Mouse (Mus musculus): ENCODE measurements around the gene Aars2. TPM values are rescaled to one million over a fixed set of nuclear protein-coding genes. Genes with fewer than 3 reads are reported as not detected.
A peak's percentile ranks its signal among the peaks of the same experiment; 100 is the strongest.

Aars2 gene
- polyA plus RNA-seq, 1 experiment from 2014 or later, result 5.7 TPM

GRCm38 (mm10) chr17:45466701-45467100 lies 39.9 kb upstream of the Aars2 start:
- TF ChIP-seq CTCF (IDR thresholded peaks at IDR 0.05; ENCODE audit: low read depth) (peak; percentile 9; the same call in 1 of the 2 replicates), EP300 (optimal IDR thresholded peaks at IDR 0.05) (no peak)
- H3K27me3 ChIP-seq (ENCODE audit: control insufficient read depth, insufficient read depth, low read length), result no peaks in the 10 kb centered on the region
- no peak for ATAC-seq (ENCODE audit: low FRiP score, low TSS enrichment)
- no peak overlapping the region for H3K9ac ChIP-seq (ENCODE audit: low read length)
- H3K4me1 ChIP-seq (replicated peaks; ENCODE audit: control insufficient read depth, insufficient read depth), result no peaks in the 10 kb centered on the region
- H3K9me3 ChIP-seq (ENCODE audit: control insufficient read depth, low read length), result no peaks in the 10 kb centered on the region
- no peak overlapping the region for H3K4me3 ChIP-seq (ENCODE audit: low read depth, low read length)
- H3K4me2 ChIP-seq (replicated peaks; ENCODE audit: low read depth), result no peak overlapping the region
- no peak for DNase-seq (ENCODE audit: low spot score)
- H3K27ac ChIP-seq (replicated peaks), result no peak overlapping the region
- no peaks in the 10 kb centered on the region for H3K36me3 ChIP-seq (ENCODE audit: control insufficient read depth, insufficient read depth, low read length)
- WGBS, result 67% methylated on average over 2 of the region's 2 CpGs

DNA sequence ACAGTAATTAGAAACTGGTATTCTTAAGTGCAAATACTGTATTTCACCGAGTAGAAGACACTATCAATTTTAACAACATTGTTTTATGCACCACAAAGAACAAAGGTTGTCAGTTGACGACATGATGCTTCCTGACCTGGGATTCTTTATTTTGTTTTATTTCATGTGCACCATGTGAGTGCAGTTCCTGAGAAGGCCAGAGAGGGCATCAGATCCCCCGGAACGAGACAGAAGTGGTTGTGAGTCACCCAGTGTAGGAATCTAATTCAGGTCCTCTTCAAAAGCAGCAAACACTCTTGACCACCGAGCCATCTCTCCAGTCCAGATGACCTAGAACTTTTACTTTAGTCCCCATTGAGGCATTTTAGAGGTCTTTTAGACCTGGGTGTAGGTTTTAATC lies 38.3 kb upstream of the Aars2 start:
- Histone ChIP-seq H3K9me3 (ENCODE audit: control insufficient read depth, low read length) (no peaks in the 10 kb centered on the region), H3K27ac (replicated peaks) (no peak overlapping the region), H3K4me3 (ENCODE audit: low read depth, low read length) (no peak overlapping the region), H3K4me1 (replicated peaks; ENCODE audit: control insufficient read depth, insufficient read depth) (no peaks in the 10 kb centered on the region), H3K9ac (ENCODE audit: low read length) (no peak overlapping the region), H3K36me3 (ENCODE audit: control insufficient read depth, insufficient read depth, low read length) (no peaks in the 10 kb centered on the region), H3K27me3 (ENCODE audit: control insufficient read depth, insufficient read depth, low read length) (no peaks in the 10 kb centered on the region), H3K4me2 (replicated peaks; ENCODE audit: low read depth) (no peak overlapping the region)
- no peak for DNase-seq (ENCODE audit: low spot score)
- 78% methylated on average over 5 of the region's 5 CpGs for WGBS
- TF ChIP-seq CTCF (IDR thresholded peaks at IDR 0.05; ENCODE audit: low read depth) (0 out of 2 replicates have a peak, but pooled peaks have one; percentile 26), EP300 (optimal IDR thresholded peaks at IDR 0.05) (no peak)
- no peak for ATAC-seq (ENCODE audit: low FRiP score, low TSS enrichment)

GRCm38 (mm10) chr17:45470726-45471125 lies 35.9 kb upstream of the Aars2 start:
- no peaks in the 10 kb centered on the region for H3K9me3 ChIP-seq (ENCODE audit: control insufficient read depth, low read length)
- no peak overlapping the region for H3K27ac ChIP-seq (replicated peaks)
- no peak overlapping the region for H3K4me2 ChIP-seq (replicated peaks; ENCODE audit: low read depth)
- TF ChIP-seq EP300 (optimal IDR thresholded peaks at IDR 0.05) (no peak), CTCF (IDR thresholded peaks at IDR 0.05; ENCODE audit: low read depth) (no peak)
- no peak overlapping the region for H3K4me3 ChIP-seq (ENCODE audit: low read depth, low read length)
- no peaks in the 10 kb centered on the region for H3K27me3 ChIP-seq (ENCODE audit: control insufficient read depth, insufficient read depth, low read length)
- no peaks in the 10 kb centered on the region for H3K36me3 ChIP-seq (ENCODE audit: control insufficient read depth, insufficient read depth, low read length)
- no peak overlapping the region for H3K9ac ChIP-seq (ENCODE audit: low read length)
- H3K4me1 ChIP-seq (replicated peaks; ENCODE audit: control insufficient read depth, insufficient read depth), result no peaks in the 10 kb centered on the region
- ATAC-seq (ENCODE audit: low FRiP score, low TSS enrichment) (no peak), DNase-seq (ENCODE audit: low spot score) (no peak)
- 80% methylated on average over 7 of the region's 7 CpGs for WGBS

DNA sequence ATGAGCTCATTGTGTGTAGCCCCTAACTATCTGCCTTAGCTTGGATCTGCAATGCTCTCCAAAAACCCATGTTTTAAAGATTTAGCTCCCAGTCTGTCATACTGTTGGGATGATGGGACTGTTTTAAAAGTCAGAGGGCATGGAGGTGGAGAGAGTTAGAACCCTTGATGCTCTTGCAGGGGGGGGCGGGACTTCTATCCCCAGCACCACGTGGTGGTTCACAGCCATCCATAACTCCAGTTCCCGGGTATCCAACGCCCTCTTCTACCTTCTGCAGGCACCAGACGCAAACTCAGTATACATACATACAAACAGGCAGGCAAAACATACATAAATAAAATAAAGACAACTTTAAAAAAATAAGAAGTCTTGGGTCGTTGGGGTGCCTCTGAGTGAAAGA lies 33.0 kb upstream of the Aars2 start:
- ATAC-seq (ENCODE audit: low FRiP score, low TSS enrichment) (no peak), DNase-seq (ENCODE audit: low spot score) (no peak)
- Histone ChIP-seq H3K27me3 (ENCODE audit: control insufficient read depth, insufficient read depth, low read length) (no peaks in the 10 kb centered on the region), H3K9me3 (ENCODE audit: control insufficient read depth, low read length) (no peaks in the 10 kb centered on the region), H3K9ac (ENCODE audit: low read length) (no peak overlapping the region), H3K36me3 (ENCODE audit: control insufficient read depth, insufficient read depth, low read length) (no peaks in the 10 kb centered on the region), H3K4me1 (replicated peaks; ENCODE audit: control insufficient read depth, insufficient read depth) (no peaks in the 10 kb centered on the region), H3K27ac (replicated peaks) (no peak overlapping the region), H3K4me3 (ENCODE audit: low read depth, low read length) (no peak overlapping the region), H3K4me2 (replicated peaks; ENCODE audit: low read depth) (no peak overlapping the region)
- TF ChIP-seq CTCF (IDR thresholded peaks at IDR 0.05; ENCODE audit: low read depth), result no peak
- TF ChIP-seq EP300 (optimal IDR thresholded peaks at IDR 0.05), result no peak
- WGBS, result 77% methylated on average over 6 of the region's 6 CpGs

DNA sequence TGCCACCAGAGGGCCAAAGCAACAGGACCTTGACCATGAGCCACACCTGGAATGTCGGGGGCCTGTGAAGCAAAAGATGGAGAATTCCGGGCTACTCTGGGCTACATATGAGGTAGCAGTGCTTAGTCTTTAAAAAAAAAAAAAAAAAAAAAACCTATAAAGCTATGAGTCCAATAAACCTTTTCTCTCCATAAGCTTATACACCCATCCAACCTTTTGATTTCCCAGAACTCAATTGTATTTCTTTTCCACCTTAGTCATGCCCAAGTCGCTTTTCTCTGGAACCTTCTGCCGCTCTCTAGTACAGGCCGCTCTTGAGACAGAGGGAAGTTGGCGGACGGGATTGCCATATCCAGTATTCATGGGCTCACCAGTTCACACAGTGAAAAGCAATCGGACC lies 32.5 kb upstream of the Aars2 start:
- Histone ChIP-seq H3K4me3 (ENCODE audit: low read depth, low read length) (peak overlapping the region; percentile 36), H3K36me3 (ENCODE audit: control insufficient read depth, insufficient read depth, low read length) (no peaks in the 10 kb centered on the region), H3K4me2 (replicated peaks; ENCODE audit: low read depth) (no peak overlapping the region), H3K4me1 (replicated peaks; ENCODE audit: control insufficient read depth, insufficient read depth) (no peaks in the 10 kb centered on the region), H3K9me3 (ENCODE audit: control insufficient read depth, low read length) (no peaks in the 10 kb centered on the region), H3K27ac (replicated peaks) (no peak overlapping the region), H3K27me3 (ENCODE audit: control insufficient read depth, insufficient read depth, low read length) (no peaks in the 10 kb centered on the region), H3K9ac (ENCODE audit: low read length) (no peak overlapping the region)
- 68% methylated on average over 8 of the region's 8 CpGs for WGBS
- TF ChIP-seq EP300 (optimal IDR thresholded peaks at IDR 0.05) (no peak), CTCF (IDR thresholded peaks at IDR 0.05; ENCODE audit: low read depth) (no peak)
- no peak for DNase-seq (ENCODE audit: low spot score)
- no peak for ATAC-seq (ENCODE audit: low FRiP score, low TSS enrichment)

- Histone ChIP-seq H3K9ac (ENCODE audit: low read length) (peak within 1 kb of the TSS; percentile 5; the same call in 1 of the 2 replicates), H3K27me3 (ENCODE audit: control insufficient read depth, insufficient read depth, low read length) (no peaks in the 10 kb centered on the region), H3K4me2 (replicated peaks; ENCODE audit: low read depth) (peak within 1 kb of the TSS; percentile 48), H3K9me3 (ENCODE audit: control insufficient read depth, low read length) (no peaks in the 10 kb centered on the region), H3K27ac (replicated peaks) (no peak within 1 kb of the TSS), H3K4me3 (ENCODE audit: low read depth, low read length) (peak within 1 kb of the TSS; percentile 36), H3K36me3 (ENCODE audit: control insufficient read depth, insufficient read depth, low read length) (no peaks in the 10 kb centered on the region), H3K4me1 (replicated peaks; ENCODE audit: control insufficient read depth, insufficient read depth) (no peaks in the 10 kb centered on the region)
- WGBS, result 6% methylated on average over 30 of the region's 30 CpGs
- peak; percentile 59 for DNase-seq (ENCODE audit: low spot score)
- peak; percentile 70 for ATAC-seq (ENCODE audit: low FRiP score, low TSS enrichment)
- no peak for TF ChIP-seq EP300 (optimal IDR thresholded peaks at IDR 0.05)
- TF ChIP-seq CTCF (IDR thresholded peaks at IDR 0.05; ENCODE audit: low read depth), result no peak
These were observed 31.8 kb upstream of the Aars2 start, which contains the start of gene Spats1 for GRCm38 (mm10) chr17:45474669-45475465. Gene Spats1, minus strand, starts transcription at chr17:45475415.
